Mouse (Mus musculus) midbrain, embryonic 12.5 days (tissue): ENCODE measurements around the gene Aadacl2. TPM values are rescaled to one million over a fixed set of nuclear protein-coding genes. Genes with fewer than 3 reads are reported as not detected.

Source experiments
- polyA plus RNA-seq: library from polyadenylated mRNA; unstranded; fragments of >200 nt; fragmentation: Nextera tagmentation; extraction: Ambion mirVana; gene quantifications from 2 replicates; pipeline ENCODE4 v1.2.1, GENCODE M21; 2016

The Aadacl2 gene
- polyA plus RNA-seq, 1 experiment from 2014 or later: not detected

Other genes with a start within 250 kb of the Aadacl2 start
- not detected in 2 replicates for gene Gm8298, start 145.7 kb upstream of the Aadacl2 start, polyA plus RNA-seq
- gene C130079G13Rik, start 81.5 kb upstream of the Aadacl2 start, polyA plus RNA-seq: not detected in 2 replicates
- not detected in 2 replicates for gene Aadac, start 19.0 kb downstream of the Aadacl2 start, polyA plus RNA-seq
- 0.24 TPM in 1 of 2 replicates, not detected in the other for gene Sucnr1, start 75.1 kb downstream of the Aadacl2 start, polyA plus RNA-seq